Mouse (Mus musculus) forelimb bud, embryonic 11.5 days (tissue): ENCODE data around the gene Shc3.

Source experiments
- DNase-seq: peaks from one replicate; pipeline ENCODE4 v3.0.0-alpha.2; 2012; ENCODE audit warnings: low read depth, low spot score

Gene Shc3

GRCm38 (mm10) chr13:51568911-51569684 lies at the start of gene Shc3:
Shc3 (minus strand) TSS chr13:51569419.
- peak; percentile 72 for DNase-seq

GRCm38 (mm10) chr13:51618602-51619001 lies 49.4 kb upstream of the Shc3 start:
- DNase-seq: no peak

GRCm38 (mm10) chr13:51617861-51618260 lies 48.6 kb upstream of the Shc3 start:
- DNase-seq: peak; percentile 70

GRCm38 (mm10) chr13:51617306-51617705 lies 48.1 kb upstream of the Shc3 start:
- DNase-seq: no peak

- no peak for DNase-seq
Observed at GRCm38 (mm10) chr13:51616417-51617044, 47.3 kb upstream of the Shc3 start.

- no peak for DNase-seq
Observed at GRCm38 (mm10) chr13:51615815-51616214, 46.6 kb upstream of the Shc3 start.

GRCm38 (mm10) chr13:51611500-51611899 lies 42.3 kb upstream of the Shc3 start:
- peak; percentile 58 for DNase-seq

GRCm38 (mm10) chr13:51611060-51611459 lies 41.8 kb upstream of the Shc3 start:
- DNase-seq: peak; percentile 38

- DNase-seq: no peak
Observed at GRCm38 (mm10) chr13:51609231-51609630, 40.0 kb upstream of the Shc3 start.

GRCm38 (mm10) chr13:51603894-51604244 lies 34.6 kb upstream of the Shc3 start:
- no peak for DNase-seq

- DNase-seq: peak; percentile 80
Observed at GRCm38 (mm10) chr13:51603221-51603893, 34.1 kb upstream of the Shc3 start.

- no peak for DNase-seq
Observed at GRCm38 (mm10) chr13:51602764-51603163, 33.5 kb upstream of the Shc3 start.

GRCm38 (mm10) chr13:51600169-51600568 lies 30.9 kb upstream of the Shc3 start:
- DNase-seq: no peak

- DNase-seq: no peak
Observed at GRCm38 (mm10) chr13:51598063-51598462, 28.8 kb upstream of the Shc3 start.

- DNase-seq: no peak
Observed at GRCm38 (mm10) chr13:51595404-51595803, 26.2 kb upstream of the Shc3 start.

GRCm38 (mm10) chr13:51594656-51595311 lies 25.6 kb upstream of the Shc3 start:
- peak; percentile 35 for DNase-seq

- DNase-seq: no peak
Observed at GRCm38 (mm10) chr13:51588005-51588404, 18.8 kb upstream of the Shc3 start.

GRCm38 (mm10) chr13:51582204-51582603 lies 13.0 kb upstream of the Shc3 start:
- DNase-seq: no peak

- DNase-seq: peak; percentile 90
Observed at GRCm38 (mm10) chr13:51580263-51581044, 11.2 kb upstream of the Shc3 start.

GRCm38 (mm10) chr13:51573849-51574248 lies 4.6 kb upstream of the Shc3 start:
- no peak for DNase-seq

- no peak for DNase-seq
Observed at GRCm38 (mm10) chr13:51570111-51570510, 892 bp upstream of the Shc3 start.
